In the genomic region with DNA sequence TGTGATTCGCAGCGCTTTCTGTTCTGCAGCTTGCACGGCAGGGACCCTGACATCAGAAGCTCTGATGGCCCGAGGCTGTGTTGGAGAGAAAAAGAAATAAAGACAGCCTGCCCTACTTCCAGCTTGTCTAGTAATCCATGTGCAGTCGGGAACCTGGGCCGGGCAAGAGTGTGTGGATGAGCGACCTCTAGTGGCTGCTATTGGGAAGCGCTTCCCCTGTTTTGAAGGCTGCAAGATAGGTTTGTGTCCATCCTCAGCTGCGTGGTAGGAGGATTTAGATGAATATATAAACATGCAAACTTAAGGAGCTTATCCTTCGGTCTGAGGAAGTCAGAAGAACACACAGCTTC, we compare ENCODE assay signal across 9 mouse cellular contexts.
DNase-seq lines count a peak whose midpoint lies in the region; ATAC-seq and TF ChIP-seq lines count a peak whose summit lies in the region.
"Had no signal": no experiment of that assay in that cellular context is flagged by ENCODE, and none has a peak within 500 bp of the region (broad histone marks: within the 10 kb centered on the region; RNA-seq: fewer than 3 reads in every experiment).

No protein-coding gene starts in this region.

- H3K9ac ChIP-seq in forebrain, embryonic 11.5 days (ENCODE audit: low read length) = 0 out of 2 replicates have a peak overlapping the region, but pooled peaks have one; percentile 12
- 0 out of 2 replicates have a peak overlapping the region, but pooled peaks have one; percentile 42 for H3K9ac ChIP-seq in heart, embryonic 16.5 days (ENCODE audit: low read length)
- H3K9ac ChIP-seq in liver, embryonic 15.5 days = no peak overlapping the region
- peak overlapping the region; percentile 59 for H3K9ac ChIP-seq in neural tube, embryonic 13.5 days

- peaks cover 6% of the 10 kb centered on the region for H3K4me1 ChIP-seq in forebrain, embryonic 11.5 days (replicated peaks; ENCODE audit: control insufficient read depth, insufficient read depth, low read length)
- H3K4me1 ChIP-seq in heart, embryonic 16.5 days (ENCODE audit: control insufficient read depth, insufficient read depth, low read length) = peaks cover 4% of the 10 kb centered on the region; the same call in 1 of the 2 replicates
- H3K4me1 ChIP-seq in liver, embryonic 15.5 days (replicated peaks) = no peaks in the 10 kb centered on the region
- H3K4me1 ChIP-seq in neural tube, embryonic 13.5 days (replicated peaks) = peaks cover 10% of the 10 kb centered on the region

- H3K4me3 ChIP-seq in forebrain, embryonic 11.5 days (ENCODE audit: low read depth, low read length) = no peak overlapping the region
- 0 out of 2 replicates have a peak overlapping the region, but pooled peaks have one; percentile 15 for H3K4me3 ChIP-seq in heart, embryonic 16.5 days (ENCODE audit: low read length)
- no peak overlapping the region for H3K4me3 ChIP-seq in liver, embryonic 15.5 days (replicated peaks)
- peak overlapping the region; percentile 29 for H3K4me3 ChIP-seq in neural tube, embryonic 13.5 days
- H3K4me3 ChIP-seq: erythroblast, embryonic 14.5 days had no signal

- TF ChIP-seq CTCF in brain, embryonic 14.5 days (IDR thresholded peaks at IDR 0.05; ENCODE audit: borderline replicate concordance, extremely low read depth, insufficient read depth, insufficient read length) = peak; percentile 98

- H3K4me2 ChIP-seq in forebrain, embryonic 11.5 days (ENCODE audit: low read depth, low read length, severe bottlenecking) = peak overlapping the region; percentile 40
- H3K4me2 ChIP-seq in heart, embryonic 16.5 days (ENCODE audit: low read depth, low read length) = peak overlapping the region; percentile 51
- H3K4me2 ChIP-seq in liver, embryonic 15.5 days = peak overlapping the region; percentile 26; the same call in 1 of the 2 replicates
- peak overlapping the region; percentile 58 for H3K4me2 ChIP-seq in neural tube, embryonic 13.5 days

- ATAC-seq in forebrain, embryonic 11.5 days (replicated peaks; ENCODE audit: low FRiP score) = peak; percentile 63
- ATAC-seq in heart, embryonic 16.5 days (replicated peaks; ENCODE audit: extremely low read depth, insufficient read depth, low FRiP score) = peak; percentile 41; the same call in 1 of the 2 replicates
- ATAC-seq in liver, embryonic 15.5 days (ENCODE audit: insufficient read depth) = no peak
- peak; percentile 88 for ATAC-seq in neural tube, embryonic 13.5 days (ENCODE audit: low read depth)

- no peaks in the 10 kb centered on the region for H3K27me3 ChIP-seq in forebrain, embryonic 11.5 days (ENCODE audit: control insufficient read depth, insufficient read depth, low read length)
- no peaks in the 10 kb centered on the region for H3K27me3 ChIP-seq in heart, embryonic 16.5 days (ENCODE audit: control insufficient read depth, insufficient read depth, low read length)
- no peaks in the 10 kb centered on the region for H3K27me3 ChIP-seq in liver, embryonic 15.5 days
- no peaks in the 10 kb centered on the region for H3K27me3 ChIP-seq in neural tube, embryonic 13.5 days

- H3K27ac ChIP-seq in forebrain, embryonic 11.5 days (ENCODE audit: low read depth, low read length) = no peak overlapping the region
- no peak overlapping the region for H3K27ac ChIP-seq in heart, embryonic 16.5 days (ENCODE audit: low read length)
- H3K27ac ChIP-seq in liver, embryonic 15.5 days (replicated peaks) = no peak overlapping the region
- peak overlapping the region; percentile 67 for H3K27ac ChIP-seq in neural tube, embryonic 13.5 days (replicated peaks)

- TF ChIP-seq POLR2A in brain, embryonic 14.5 days (IDR thresholded peaks at IDR 0.05; ENCODE audit: borderline replicate concordance, extremely low read depth, insufficient read depth, insufficient read length, poor library complexity, severe bottlenecking) = no peak

- 1% methylated on average over 10 of the region's 10 CpGs for WGBS in forebrain, embryonic 11.5 days
- WGBS in heart, embryonic 16.5 days = 3% methylated on average over 10 of the region's 10 CpGs
- WGBS in liver, embryonic 15.5 days (ENCODE audit: insufficient replicate concordance) = 2% methylated on average over 10 of the region's 10 CpGs
- WGBS in neural tube, embryonic 13.5 days = 3% methylated on average over 10 of the region's 10 CpGs

- no peaks in the 10 kb centered on the region for H3K9me3 ChIP-seq in forebrain, embryonic 11.5 days (ENCODE audit: control insufficient read depth, low read length)
- H3K9me3 ChIP-seq in heart, embryonic 16.5 days (replicated peaks; ENCODE audit: control insufficient read depth, low read length) = no peaks in the 10 kb centered on the region; the same call in 1 of the 2 replicates
- no peaks in the 10 kb centered on the region for H3K9me3 ChIP-seq in liver, embryonic 15.5 days (replicated peaks)
- 0 out of 2 replicates have a peak, but pooled peaks cover 5% of the 10 kb centered on the region for H3K9me3 ChIP-seq in neural tube, embryonic 13.5 days

- peak; percentile 59 for DNase-seq in CD4-positive helper T cell, adult 2 months (ENCODE audit: low read depth, low spot score)
- peak; percentile 94 for DNase-seq in brain, embryonic 14.5 days (ENCODE audit: low read depth)
- DNase-seq in forebrain, embryonic 11.5 days (ENCODE audit: low spot score) = peak; percentile 88
- DNase-seq in kidney, postnatal 25 days = peak; percentile 76 to 81
- DNase-seq in testis, postnatal 10 days (ENCODE audit: low spot score) = peak; percentile 75

- no peaks in the 10 kb centered on the region for H3K36me3 ChIP-seq in forebrain, embryonic 11.5 days (ENCODE audit: control insufficient read depth, insufficient read depth, low read length)
- no peaks in the 10 kb centered on the region for H3K36me3 ChIP-seq in heart, embryonic 16.5 days (ENCODE audit: control insufficient read depth, insufficient read depth)
- no peaks in the 10 kb centered on the region for H3K36me3 ChIP-seq in liver, embryonic 15.5 days (replicated peaks)
- no peaks in the 10 kb centered on the region for H3K36me3 ChIP-seq in neural tube, embryonic 13.5 days

Comparison
In these comparisons a context has a peak if more than half of its experiments do, and no peak if none do; other contexts are left out.
1. H3K4me3 ChIP-seq: peak in heart, embryonic 16.5 days (single experiment) and neural tube, embryonic 13.5 days (single experiment); none in forebrain, embryonic 11.5 days (single experiment) and liver, embryonic 15.5 days (single experiment).
2. Peak in every context shown above with its lines, with median percentiles within 50 percentile points of each other: DNase-seq and H3K4me2 ChIP-seq.